Mouse (Mus musculus): ENCODE data around the gene AY761185. TPM values are rescaled to one million over a fixed set of nuclear protein-coding genes. Genes with fewer than 3 reads are reported as not detected.
"Not testable (repeated sequence)": the region's sequence is repeated elsewhere in the genome, so short reads cannot be mapped to it uniquely, and the experiment has no call there.

AY761185 gene
- not detected in 2 replicates for polyA plus RNA-seq (2011; ENCODE audit: insufficient read depth, insufficient read length, low replicate concordance, missing spikeins)

- 64% methylated on average over 3 of the region's 3 CpGs for WGBS
- H3K4me1 ChIP-seq (ENCODE audit: control insufficient read depth, insufficient read depth, low read length): no peaks in the 10 kb centered on the region
- no peak within 1 kb of the TSS for H3K4me3 ChIP-seq (replicated peaks; ENCODE audit: control insufficient read depth, low read depth, low read length)
- no peak within 1 kb of the TSS for H3K27ac ChIP-seq (ENCODE audit: control insufficient read depth, insufficient read depth, low read depth, low read length, poor library complexity)
- TF ChIP-seq CTCF (IDR thresholded peaks at IDR 0.05; ENCODE audit: control insufficient read depth, insufficient read depth, low read length): no peak
Observed at GRCm38 (mm10) chr8:20944610-20945009, at the start of gene AY761185. Gene AY761185, minus strand, starts transcription at chr8:20944710.

GRCm38 (mm10) chr8:20994042-20994441, 49.5 kb upstream of the AY761185 start:
- H3K4me1 ChIP-seq (ENCODE audit: control insufficient read depth, insufficient read depth, low read length); H3K4me3 ChIP-seq (replicated peaks; ENCODE audit: control insufficient read depth, low read depth, low read length); H3K27ac ChIP-seq (ENCODE audit: control insufficient read depth, insufficient read depth, low read depth, low read length, poor library complexity): not testable (repeated sequence)

- WGBS: 37% methylated on average over 1 of the region's 1 CpGs
- no peaks in the 10 kb centered on the region for H3K4me1 ChIP-seq (ENCODE audit: control insufficient read depth, insufficient read depth, low read length)
- no peak for TF ChIP-seq CTCF (IDR thresholded peaks at IDR 0.05; ENCODE audit: control insufficient read depth, insufficient read depth, low read length)
- no peak for TF ChIP-seq POLR2A (IDR thresholded peaks at IDR 0.05; ENCODE audit: borderline replicate concordance, control insufficient read depth, low read depth, low read length)
- no peak overlapping the region for H3K4me3 ChIP-seq (replicated peaks; ENCODE audit: control insufficient read depth, low read depth, low read length)
- no peak overlapping the region for H3K27ac ChIP-seq (ENCODE audit: control insufficient read depth, insufficient read depth, low read depth, low read length, poor library complexity)
Observed at GRCm38 (mm10) chr8:20979846-20980245, 35.3 kb upstream of the AY761185 start.

- no peak overlapping the region for H3K27ac ChIP-seq (ENCODE audit: control insufficient read depth, insufficient read depth, low read depth, low read length, poor library complexity)
- no peak overlapping the region for H3K4me3 ChIP-seq (replicated peaks; ENCODE audit: control insufficient read depth, low read depth, low read length)
- no peaks in the 10 kb centered on the region for H3K4me1 ChIP-seq (ENCODE audit: control insufficient read depth, insufficient read depth, low read length)
- WGBS: 61% methylated on average over 2 of the region's 2 CpGs
- TF ChIP-seq CTCF (IDR thresholded peaks at IDR 0.05; ENCODE audit: control insufficient read depth, insufficient read depth, low read length) (no peak), POLR2A (IDR thresholded peaks at IDR 0.05; ENCODE audit: borderline replicate concordance, control insufficient read depth, low read depth, low read length) (no peak)
Observed at GRCm38 (mm10) chr8:20964531-20964930, 20.0 kb upstream of the AY761185 start.

- WGBS: 70% methylated on average over 3 of the region's 3 CpGs
- no peaks in the 10 kb centered on the region for H3K4me1 ChIP-seq (ENCODE audit: control insufficient read depth, insufficient read depth, low read length)
- no peak within 1 kb of the TSS for H3K27ac ChIP-seq (ENCODE audit: control insufficient read depth, insufficient read depth, low read depth, low read length, poor library complexity)
- H3K4me3 ChIP-seq (replicated peaks; ENCODE audit: control insufficient read depth, low read depth, low read length): no peak within 1 kb of the TSS
- no peak for TF ChIP-seq POLR2A (IDR thresholded peaks at IDR 0.05; ENCODE audit: borderline replicate concordance, control insufficient read depth, low read depth, low read length)
- TF ChIP-seq CTCF (IDR thresholded peaks at IDR 0.05; ENCODE audit: control insufficient read depth, insufficient read depth, low read length): no peak
Observed at GRCm38 (mm10) chr8:20921971-20922370, 22.5 kb downstream of the AY761185 start, which contains the start of gene Gm6040. Gene Gm6040, minus strand, starts transcription at chr8:20922071.

- H3K4me1 ChIP-seq (ENCODE audit: control insufficient read depth, insufficient read depth, low read length): no peaks in the 10 kb centered on the region
- TF ChIP-seq CTCF (IDR thresholded peaks at IDR 0.05; ENCODE audit: control insufficient read depth, insufficient read depth, low read length): no peak
- TF ChIP-seq POLR2A (IDR thresholded peaks at IDR 0.05; ENCODE audit: borderline replicate concordance, control insufficient read depth, low read depth, low read length): no peak
- H3K27ac ChIP-seq (ENCODE audit: control insufficient read depth, insufficient read depth, low read depth, low read length, poor library complexity): no peak overlapping the region
- no peak overlapping the region for H3K4me3 ChIP-seq (replicated peaks; ENCODE audit: control insufficient read depth, low read depth, low read length)
- WGBS: 37% methylated on average over 1 of the region's 1 CpGs
Observed at GRCm38 (mm10) chr8:20912288-20912687, 32.2 kb downstream of the AY761185 start.

- H3K27ac ChIP-seq (ENCODE audit: control insufficient read depth, insufficient read depth, low read depth, low read length, poor library complexity): no peak overlapping the region
- 8% methylated on average over 2 of the region's 2 CpGs for WGBS
- no peak overlapping the region for H3K4me3 ChIP-seq (replicated peaks; ENCODE audit: control insufficient read depth, low read depth, low read length)
- no peaks in the 10 kb centered on the region for H3K4me1 ChIP-seq (ENCODE audit: control insufficient read depth, insufficient read depth, low read length)
- TF ChIP-seq CTCF (IDR thresholded peaks at IDR 0.05; ENCODE audit: control insufficient read depth, insufficient read depth, low read length) (no peak), POLR2A (IDR thresholded peaks at IDR 0.05; ENCODE audit: borderline replicate concordance, control insufficient read depth, low read depth, low read length) (no peak)
Observed at GRCm38 (mm10) chr8:20908256-20908655, 36.3 kb downstream of the AY761185 start.

- Histone ChIP-seq H3K4me1 (ENCODE audit: control insufficient read depth, insufficient read depth, low read length) (no peaks in the 10 kb centered on the region), H3K4me3 (replicated peaks; ENCODE audit: control insufficient read depth, low read depth, low read length) (no peak overlapping the region), H3K27ac (ENCODE audit: control insufficient read depth, insufficient read depth, low read depth, low read length, poor library complexity) (no peak overlapping the region)
- no peak for TF ChIP-seq CTCF (IDR thresholded peaks at IDR 0.05; ENCODE audit: control insufficient read depth, insufficient read depth, low read length)
- TF ChIP-seq POLR2A (IDR thresholded peaks at IDR 0.05; ENCODE audit: borderline replicate concordance, control insufficient read depth, low read depth, low read length): no peak
- 80% methylated on average over 2 of the region's 2 CpGs for WGBS
Observed at GRCm38 (mm10) chr8:20907119-20907518, 37.4 kb downstream of the AY761185 start.

- Histone ChIP-seq H3K4me3 (replicated peaks; ENCODE audit: control insufficient read depth, low read depth, low read length) (no peak within 1 kb of the TSS), H3K4me1 (ENCODE audit: control insufficient read depth, insufficient read depth, low read length) (no peaks in the 10 kb centered on the region), H3K27ac (ENCODE audit: control insufficient read depth, insufficient read depth, low read depth, low read length, poor library complexity) (no peak within 1 kb of the TSS)
- WGBS: 50% methylated on average over 2 of the region's 2 CpGs
- TF ChIP-seq CTCF (IDR thresholded peaks at IDR 0.05; ENCODE audit: control insufficient read depth, insufficient read depth, low read length): no peak
- TF ChIP-seq POLR2A (IDR thresholded peaks at IDR 0.05; ENCODE audit: borderline replicate concordance, control insufficient read depth, low read depth, low read length): no peak
Observed at GRCm38 (mm10) chr8:20902527-20902926, 42.0 kb downstream of the AY761185 start, which contains the start of gene Gm15056. Gene Gm15056, minus strand, starts transcription at chr8:20902627.

Other genes with a start within 250 kb of the AY761185 start
- not detected in 2 replicates for gene Defb33, start 52.0 kb downstream of the AY761185 start, polyA plus RNA-seq (2011; ENCODE audit: insufficient read depth, insufficient read length, low replicate concordance, missing spikeins)
- gene Gm15056, start 42.1 kb downstream of the AY761185 start, polyA plus RNA-seq (2011; ENCODE audit: insufficient read depth, insufficient read length, low replicate concordance, missing spikeins): not detected in 2 replicates
- gene Gm6040, start 22.6 kb downstream of the AY761185 start, polyA plus RNA-seq (2011; ENCODE audit: insufficient read depth, insufficient read length, low replicate concordance, missing spikeins): not detected in 2 replicates
- not detected in 2 replicates for gene Defa21, start 80.8 kb upstream of the AY761185 start, polyA plus RNA-seq (2011; ENCODE audit: insufficient read depth, insufficient read length, low replicate concordance, missing spikeins)
- gene Defa23, start 110.3 kb upstream of the AY761185 start, polyA plus RNA-seq (2011; ENCODE audit: insufficient read depth, insufficient read length, low replicate concordance, missing spikeins): not detected in 2 replicates
- gene Defa35, start 120.3 kb upstream of the AY761185 start, polyA plus RNA-seq (2011; ENCODE audit: insufficient read depth, insufficient read length, low replicate concordance, missing spikeins): not detected in 2 replicates
- not detected in 2 replicates for gene Defa25, start 139.7 kb upstream of the AY761185 start, polyA plus RNA-seq (2011; ENCODE audit: insufficient read depth, insufficient read length, low replicate concordance, missing spikeins)
- not detected in 2 replicates for gene Gm14851, start 151.3 kb upstream of the AY761185 start, polyA plus RNA-seq (2011; ENCODE audit: insufficient read depth, insufficient read length, low replicate concordance, missing spikeins)
- gene Defa30, start 189.9 kb upstream of the AY761185 start, polyA plus RNA-seq (2011; ENCODE audit: insufficient read depth, insufficient read length, low replicate concordance, missing spikeins): not detected in 2 replicates
- gene Defa22, start 217.6 kb upstream of the AY761185 start, polyA plus RNA-seq (2011; ENCODE audit: insufficient read depth, insufficient read length, low replicate concordance, missing spikeins): not detected in 2 replicates
- gene Defa31, start 246.9 kb upstream of the AY761185 start, polyA plus RNA-seq (2011; ENCODE audit: insufficient read depth, insufficient read length, low replicate concordance, missing spikeins): not detected in 2 replicates